Mouse (Mus musculus) liver, embryonic 12.5 days (tissue): ENCODE measurements at regions not wholly inside any gene's neighbourhood (a gene's known extent, or its start where the extent isn't known, plus 50 kb on each side); places are given as distances from the start of the nearest gene placed in this dataset.

Experiments used
- ATAC-seq: fragments of 200-750 bp; cut with Nextera tagmentation; 2 replicates; pipeline ENCODE4 v1.8.0; 2017; ENCODE audit warnings: moderate number of reproducible peaks, mild to moderate bottlenecking, moderate library complexity
- H3K27ac ChIP-seq: fragments of 300-500 bp; sonication (generic); 2 replicates; pipeline ENCODE4 v1.5.1; 2016; ENCODE audit warnings: mild to moderate bottlenecking
- H3K27me3 ChIP-seq: fragments of 300-500 bp; sonication (generic); replicated peaks from 2 replicates; pipeline ENCODE4 v1.6.1; 2016; ENCODE audit warnings: mild to moderate bottlenecking, moderate library complexity
- H3K36me3 ChIP-seq: fragments of 300-500 bp; sonication (generic); 2 replicates; pipeline ENCODE4 v1.6.1; 2016; ENCODE audit warnings: mild to moderate bottlenecking, moderate library complexity
- H3K4me1 ChIP-seq: fragments of 300-500 bp; sonication (generic); 2 replicates; pipeline ENCODE4 v1.6.1; 2016
- H3K4me2 ChIP-seq: fragments of 300-500 bp; sonication (generic); 2 replicates; pipeline ENCODE4 v1.6.1; 2016; ENCODE audit warnings: mild to moderate bottlenecking, moderate library complexity
- H3K4me3 ChIP-seq: fragments of 300-500 bp; sonication (generic); 2 replicates; pipeline ENCODE4 v1.5.1; 2016; ENCODE audit warnings: mild to moderate bottlenecking, moderate library complexity
- H3K9ac ChIP-seq: fragments of 300-500 bp; sonication (generic); 2 replicates; pipeline ENCODE4 v1.6.1; 2016; ENCODE audit warnings: mild to moderate bottlenecking, moderate library complexity
- H3K9me3 ChIP-seq: fragments of 300-500 bp; sonication (generic); replicated peaks from 2 replicates; pipeline ENCODE4 v1.6.1; 2016; ENCODE audit warnings: mild to moderate bottlenecking, moderate library complexity
- WGBS: fragments of 180-500 bp; shearing (Covaris S2); methylation state at CpG from one replicate; pipeline ENCODE4 v1.1.7; 2016; ENCODE audit not compliant: insufficient replicate concordance; 5-methylcytosine and 5-hydroxymethylcytosine counted together

DNA sequence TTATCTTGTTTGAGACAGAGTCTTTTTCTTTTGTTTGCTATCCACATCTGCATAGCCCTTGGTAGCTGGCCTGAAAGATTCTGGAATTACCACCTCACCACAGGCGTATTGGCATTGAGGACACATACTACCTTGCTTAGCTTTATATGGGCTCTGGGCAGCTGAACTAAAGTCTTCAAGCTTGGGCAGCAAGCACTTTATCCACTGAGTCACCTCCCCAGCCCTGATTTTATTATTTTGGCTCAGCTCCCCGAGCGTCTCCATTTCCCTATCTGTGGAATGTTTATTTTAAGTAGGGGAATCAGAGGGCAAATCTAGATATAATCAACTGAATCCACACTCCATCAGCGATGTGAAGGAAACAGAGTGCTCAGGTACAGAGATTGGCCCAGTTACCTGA is 340.4 kb upstream of the Fam98a start:
- Histone ChIP-seq H3K36me3 (no peaks in the 10 kb centered on the region), H3K4me1 (no peaks in the 10 kb centered on the region), H3K9ac (no peak overlapping the region), H3K4me3 (no peak overlapping the region), H3K9me3 (no peaks in the 10 kb centered on the region), H3K27me3 (no peaks in the 10 kb centered on the region), H3K27ac (no peak overlapping the region), H3K4me2 (no peak overlapping the region)
- ATAC-seq, result no peak
- WGBS, result 69% methylated on average over 4 of the region's 4 CpGs

DNA sequence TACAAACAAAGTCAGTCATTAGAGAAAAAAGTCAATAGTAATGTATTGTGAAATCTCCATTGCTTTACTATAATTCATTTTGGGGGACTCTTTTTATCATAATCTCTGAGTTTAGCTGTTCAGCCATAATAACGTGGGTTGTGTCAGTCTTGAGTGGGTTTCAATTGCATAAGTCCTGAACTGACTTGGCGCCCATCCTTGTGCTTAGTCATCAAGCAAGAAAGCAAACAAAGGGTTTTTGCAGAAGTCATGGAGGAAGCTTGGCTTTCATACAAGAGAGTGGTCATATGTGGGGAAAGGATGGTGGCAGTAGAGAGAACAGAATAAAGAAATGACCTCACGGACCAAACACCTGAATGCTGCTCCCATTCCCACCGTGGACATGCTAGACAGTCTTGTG is 339.8 kb upstream of the Fam98a start:
- Histone ChIP-seq H3K27me3 (no peaks in the 10 kb centered on the region), H3K9ac (no peak overlapping the region), H3K4me3 (no peak overlapping the region), H3K9me3 (no peaks in the 10 kb centered on the region), H3K36me3 (no peaks in the 10 kb centered on the region), H3K27ac (no peak overlapping the region), H3K4me1 (no peaks in the 10 kb centered on the region), H3K4me2 (no peak overlapping the region)
- WGBS, result 60% methylated on average over 4 of the region's 4 CpGs
- ATAC-seq, result no peak

DNA sequence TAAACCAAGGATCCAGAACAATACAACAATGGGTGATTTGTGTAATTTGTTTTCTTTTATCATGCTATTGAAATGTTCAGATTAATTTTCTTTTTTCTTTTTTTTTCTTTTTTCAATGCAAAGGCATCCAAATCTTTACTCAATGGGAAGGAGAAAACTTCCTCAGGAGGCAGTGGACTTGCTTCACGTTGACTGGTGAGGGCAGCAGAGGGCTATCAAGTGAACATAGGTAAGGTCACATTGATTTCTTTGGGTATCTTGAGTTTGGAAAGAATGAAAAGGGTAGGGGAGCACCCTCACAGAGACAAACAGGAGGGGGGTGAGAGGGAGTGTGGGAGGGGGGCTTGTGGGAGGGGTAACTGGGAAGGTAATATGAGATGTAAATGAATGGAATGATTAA is 326.1 kb upstream of the Fam98a start:
- Histone ChIP-seq H3K4me2 (no peak overlapping the region), H3K27me3 (no peaks in the 10 kb centered on the region), H3K4me1 (no peaks in the 10 kb centered on the region), H3K27ac (no peak overlapping the region), H3K36me3 (no peaks in the 10 kb centered on the region), H3K9me3 (no peaks in the 10 kb centered on the region), H3K4me3 (no peak overlapping the region), H3K9ac (no peak overlapping the region)
- no peak for ATAC-seq
- 26% methylated on average over 1 of the region's 1 CpGs for WGBS

DNA sequence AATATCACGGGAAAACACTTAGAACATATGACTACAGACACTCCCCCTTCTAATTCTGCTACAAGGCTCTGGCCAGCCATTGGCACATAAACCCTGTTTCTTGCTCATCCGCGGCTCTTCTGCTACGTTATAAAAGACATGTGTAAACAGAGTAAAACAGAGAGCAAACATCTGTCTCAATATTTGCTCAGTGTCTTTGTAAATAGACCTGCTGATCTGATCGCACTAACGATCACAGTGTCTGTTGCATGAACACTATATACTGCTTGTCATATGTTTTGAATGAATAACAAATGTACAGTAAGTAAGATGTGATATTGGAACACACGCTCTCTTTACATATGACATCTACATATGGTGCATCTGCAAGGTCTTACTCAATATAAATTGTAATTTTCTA is 325.1 kb upstream of the Fam98a start:
- Histone ChIP-seq H3K4me3 (no peak overlapping the region), H3K4me2 (no peak overlapping the region), H3K9me3 (no peaks in the 10 kb centered on the region), H3K9ac (no peak overlapping the region), H3K36me3 (no peaks in the 10 kb centered on the region), H3K4me1 (no peaks in the 10 kb centered on the region), H3K27me3 (no peaks in the 10 kb centered on the region), H3K27ac (no peak overlapping the region)
- WGBS, result 62% methylated on average over 7 of the region's 7 CpGs
- ATAC-seq, result 0 out of 2 replicates have a peak, but pooled peaks have one; percentile 18

DNA sequence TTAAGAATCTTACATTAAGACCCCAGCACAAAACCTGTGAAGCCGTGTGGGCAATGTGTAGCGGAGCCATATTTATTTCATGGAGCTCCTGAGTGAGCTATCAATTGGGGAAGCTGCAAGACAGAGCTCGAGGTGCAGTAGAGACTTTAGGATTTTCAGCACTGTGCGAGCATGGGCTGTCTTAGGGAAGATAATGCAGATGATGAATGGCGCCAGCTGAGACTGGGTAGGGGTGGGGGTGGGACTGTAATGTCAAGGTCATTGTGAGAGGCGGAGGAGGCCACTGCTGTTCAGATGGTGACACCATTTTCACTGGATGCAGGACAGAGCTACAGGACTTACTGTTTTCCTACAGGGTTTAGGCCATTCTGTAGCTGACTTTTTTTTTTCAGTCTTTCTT is 322.8 kb upstream of the Fam98a start:
- Histone ChIP-seq H3K27ac (no peak overlapping the region), H3K4me2 (no peak overlapping the region), H3K4me3 (no peak overlapping the region), H3K9me3 (no peaks in the 10 kb centered on the region), H3K27me3 (no peaks in the 10 kb centered on the region), H3K36me3 (no peaks in the 10 kb centered on the region), H3K4me1 (no peaks in the 10 kb centered on the region), H3K9ac (no peak overlapping the region)
- ATAC-seq, result no peak
- 51% methylated on average over 6 of the region's 6 CpGs for WGBS

DNA sequence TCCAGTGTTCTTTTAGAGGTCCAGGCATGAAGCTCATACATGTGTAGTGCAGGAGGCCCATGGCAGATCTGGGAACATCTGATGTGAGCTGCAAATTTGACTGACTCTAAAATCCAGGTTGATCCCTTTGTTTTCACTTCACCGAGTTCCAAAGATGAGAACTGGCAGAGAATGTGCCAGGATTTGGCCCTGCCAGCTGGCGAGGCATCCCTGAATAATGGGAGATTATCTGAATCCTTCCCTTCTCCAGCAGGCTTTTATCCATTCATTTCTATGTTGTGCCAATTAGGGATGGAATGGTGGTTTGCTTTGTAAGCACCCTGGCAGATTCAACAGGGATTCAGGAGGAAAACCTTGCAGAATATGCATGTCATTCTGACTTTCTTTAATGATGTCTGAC is 318.7 kb upstream of the Fam98a start:
- Histone ChIP-seq H3K4me2 (no peak overlapping the region), H3K27ac (no peak overlapping the region), H3K27me3 (no peaks in the 10 kb centered on the region), H3K36me3 (no peaks in the 10 kb centered on the region), H3K9ac (no peak overlapping the region), H3K9me3 (no peaks in the 10 kb centered on the region), H3K4me3 (no peak overlapping the region), H3K4me1 (no peaks in the 10 kb centered on the region)
- 49% methylated on average over 2 of the region's 2 CpGs for WGBS
- no peak for ATAC-seq

DNA sequence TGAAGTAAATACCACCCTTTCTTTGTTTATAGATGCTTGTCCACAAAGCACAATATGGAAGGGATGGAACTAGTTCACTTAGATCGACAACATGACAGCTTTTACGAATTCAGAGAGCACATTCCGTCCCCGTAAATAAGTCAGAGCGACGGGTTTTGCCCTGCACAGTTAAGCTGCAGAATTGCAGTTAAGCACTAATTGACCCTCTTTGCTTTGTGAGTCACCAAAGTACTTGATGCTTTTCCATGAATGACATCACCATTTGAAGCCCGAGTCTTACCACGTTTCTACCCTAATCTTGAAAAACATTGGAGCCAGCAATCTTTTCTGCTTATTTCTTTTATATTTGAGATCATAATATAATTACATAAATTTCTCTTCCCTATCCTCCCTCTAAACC is 305.3 kb upstream of the Fam98a start:
- Histone ChIP-seq H3K4me3 (no peak overlapping the region), H3K4me2 (no peak overlapping the region), H3K27me3 (no peaks in the 10 kb centered on the region), H3K9ac (no peak overlapping the region), H3K4me1 (no peaks in the 10 kb centered on the region), H3K9me3 (no peaks in the 10 kb centered on the region), H3K36me3 (no peaks in the 10 kb centered on the region), H3K27ac (no peak overlapping the region)
- WGBS, result 79% methylated on average over 8 of the region's 8 CpGs
- no peak for ATAC-seq

DNA sequence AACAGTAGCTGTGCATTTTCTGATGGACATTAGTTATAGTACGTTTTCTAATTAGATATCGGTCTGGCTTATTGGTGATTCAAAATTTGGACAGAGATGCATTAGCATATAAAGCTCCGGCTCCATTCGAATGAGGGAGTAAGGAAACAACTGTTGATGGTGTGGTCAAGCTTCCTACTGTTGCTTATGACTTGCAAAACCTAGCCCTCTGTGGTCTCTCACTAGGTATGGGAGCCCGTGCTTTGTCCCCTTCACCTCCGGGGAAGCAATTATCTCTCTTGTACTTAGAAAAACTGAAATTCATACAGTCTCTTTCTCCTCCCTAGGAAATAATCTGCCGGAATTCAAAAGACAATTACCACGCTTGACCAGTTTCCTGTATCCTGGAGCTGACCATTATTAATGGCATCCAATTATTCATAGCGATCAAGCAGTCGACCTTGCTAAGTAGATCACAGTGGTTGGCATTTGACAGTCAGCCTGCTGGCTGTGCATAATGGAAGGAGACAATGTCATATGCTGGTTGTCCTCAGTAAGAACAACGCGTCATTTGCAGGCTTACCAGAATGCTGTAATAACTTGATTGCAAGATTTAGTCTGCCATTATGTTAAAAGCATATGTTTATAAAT is 264.4 kb upstream of the Fam98a start:
- WGBS, result 76% methylated on average over 12 of the region's 12 CpGs
- no peak overlapping the region for H3K27ac ChIP-seq
- no peaks in the 10 kb centered on the region for H3K9me3 ChIP-seq
- H3K9ac ChIP-seq, result no peak overlapping the region
- no peak overlapping the region for H3K4me2 ChIP-seq
- no peaks in the 10 kb centered on the region for H3K36me3 ChIP-seq
- H3K4me3 ChIP-seq, result no peak overlapping the region
- H3K27me3 ChIP-seq, result no peaks in the 10 kb centered on the region
- peaks cover 32% of the 10 kb centered on the region for H3K4me1 ChIP-seq
- ATAC-seq, result no peak

DNA sequence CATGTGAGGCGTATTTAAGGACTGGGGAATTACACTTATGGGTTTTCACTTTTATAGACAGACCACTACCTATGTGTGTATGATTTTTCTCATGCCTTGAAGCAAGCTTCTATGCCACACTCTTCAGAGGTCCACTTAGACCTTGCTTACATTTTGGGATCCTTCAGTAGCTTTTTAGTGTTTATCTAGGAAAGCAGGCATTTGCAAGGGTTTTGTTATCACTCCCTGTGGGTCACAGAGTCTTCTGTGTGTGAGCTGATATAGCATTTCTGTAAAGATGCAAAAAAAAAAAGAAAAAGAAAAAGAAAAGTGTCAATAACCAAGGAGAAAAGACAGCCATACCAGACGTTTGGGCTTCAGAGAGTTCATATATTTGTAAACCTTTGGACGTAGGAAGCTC is 260.4 kb upstream of the Fam98a start:
- Histone ChIP-seq H3K9ac (peak overlapping the region; percentile 22; the same call in 1 of the 2 replicates), H3K4me2 (peak overlapping the region; percentile 35), H3K4me3 (no peak overlapping the region), H3K4me1 (peaks cover 66% of the 10 kb centered on the region), H3K27me3 (no peaks in the 10 kb centered on the region), H3K36me3 (no peaks in the 10 kb centered on the region), H3K9me3 (no peaks in the 10 kb centered on the region), H3K27ac (peak overlapping the region; percentile 91)
- ATAC-seq, result peak; percentile 86
- WGBS, result 41% methylated on average over 3 of the region's 3 CpGs

DNA sequence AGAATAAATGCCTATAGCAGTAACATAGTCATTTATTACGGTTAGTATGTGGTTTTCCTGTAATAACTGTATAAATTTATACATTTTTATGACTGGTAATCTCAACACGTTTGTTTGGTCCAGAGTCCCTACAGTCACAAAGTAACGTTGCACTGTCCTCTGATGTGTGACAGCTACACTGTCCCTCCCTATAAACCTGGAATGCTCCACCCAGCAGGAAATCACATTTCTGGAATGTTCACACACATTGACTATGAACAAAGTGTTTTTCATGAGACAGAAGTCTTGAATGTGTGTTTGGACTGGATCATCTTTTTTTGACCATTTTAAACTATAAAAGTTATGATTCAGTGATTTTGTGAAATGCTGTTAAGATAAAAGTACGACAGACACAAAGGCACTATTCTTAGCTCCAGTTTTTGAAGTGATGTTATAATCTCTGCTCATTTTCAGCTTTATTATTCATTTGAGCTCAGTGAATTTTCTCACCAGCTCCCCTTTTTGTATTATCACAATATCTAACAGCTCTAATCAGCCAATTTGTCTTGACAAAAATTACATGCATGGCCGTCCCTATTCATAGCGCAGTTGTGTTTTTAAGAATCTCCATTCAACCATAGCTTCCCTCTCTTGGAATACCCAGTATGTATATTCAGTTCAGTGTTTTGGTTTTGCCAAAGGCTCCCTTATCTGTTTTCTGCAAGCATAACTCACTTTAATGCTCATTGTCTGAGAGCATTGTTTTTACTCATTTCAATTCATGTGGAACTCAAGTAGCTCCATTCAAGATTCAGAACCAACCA is 257.0 kb upstream of the Fam98a start:
- peak; percentile 38; the same call in 1 of the 2 replicates for ATAC-seq
- WGBS, result 59% methylated on average over 6 of the region's 6 CpGs

DNA sequence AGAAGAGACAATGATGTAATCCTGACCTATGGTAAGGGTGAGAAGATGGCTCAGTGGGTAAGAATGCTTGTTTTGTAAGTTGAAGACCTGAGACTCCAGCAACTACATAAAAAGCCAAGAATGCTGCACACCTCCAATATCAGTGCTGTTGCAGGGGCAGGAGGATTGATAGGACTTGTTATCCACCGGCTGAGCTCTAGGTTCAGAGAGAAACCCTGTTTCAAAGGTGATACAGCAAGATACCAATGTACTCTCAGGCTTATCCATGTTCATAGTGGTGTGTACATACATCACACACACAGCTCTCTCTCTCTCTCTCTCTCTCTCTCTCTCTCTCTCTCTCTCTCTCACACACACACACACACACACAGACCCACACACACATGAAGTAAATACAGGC is 256.3 kb upstream of the Fam98a start:
- no peaks in the 10 kb centered on the region for H3K9me3 ChIP-seq
- ATAC-seq, result peak; percentile 96

More for the DNA sequence above, 257.0 kb upstream of the Fam98a start:
- no peak overlapping the region for H3K4me3 ChIP-seq
- H3K9me3 ChIP-seq, result no peaks in the 10 kb centered on the region
- no peaks in the 10 kb centered on the region for H3K36me3 ChIP-seq
- peak overlapping the region; percentile 18; the same call in 1 of the 2 replicates for H3K4me2 ChIP-seq
- H3K4me1 ChIP-seq, result peaks cover 61% of the 10 kb centered on the region
- H3K27me3 ChIP-seq, result no peaks in the 10 kb centered on the region
- no peak overlapping the region for H3K9ac ChIP-seq
- peak overlapping the region; percentile 74 for H3K27ac ChIP-seq

DNA sequence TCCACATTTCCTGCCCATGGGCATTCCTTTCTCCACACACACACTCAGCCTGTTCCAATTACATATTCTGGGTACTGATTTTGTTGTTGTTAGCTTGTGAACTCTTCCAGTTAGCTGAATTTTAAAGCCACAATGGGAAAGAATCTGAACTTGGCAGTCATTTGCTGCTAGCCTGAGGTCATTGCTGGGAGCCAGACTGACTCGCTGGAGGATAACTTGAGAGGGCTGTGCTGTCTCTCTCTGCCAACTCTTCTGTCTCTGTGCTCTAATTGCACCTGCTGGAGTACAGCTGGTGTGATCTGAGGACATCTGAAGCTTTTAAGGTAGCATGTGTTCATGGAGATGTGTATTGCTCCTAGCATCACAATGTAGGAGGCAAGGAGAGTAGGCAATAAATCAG is 252.6 kb upstream of the Fam98a start:
- Histone ChIP-seq H3K9ac (no peak overlapping the region), H3K4me2 (no peak overlapping the region), H3K27ac (no peak overlapping the region), H3K27me3 (no peaks in the 10 kb centered on the region), H3K9me3 (no peaks in the 10 kb centered on the region), H3K4me1 (peaks cover 25% of the 10 kb centered on the region), H3K36me3 (no peaks in the 10 kb centered on the region), H3K4me3 (no peak overlapping the region)
- ATAC-seq, result no peak
- 63% methylated on average over 1 of the region's 1 CpGs for WGBS

More for the DNA sequence above, 256.3 kb upstream of the Fam98a start:
- peak overlapping the region; percentile 74 for H3K27ac ChIP-seq
- no peaks in the 10 kb centered on the region for H3K36me3 ChIP-seq
- H3K9ac ChIP-seq, result no peak overlapping the region
- peak overlapping the region; percentile 10 for H3K4me2 ChIP-seq
- peaks cover 54% of the 10 kb centered on the region for H3K4me1 ChIP-seq
- 21% methylated on average over 1 of the region's 1 CpGs for WGBS
- H3K4me3 ChIP-seq, result no peak overlapping the region
- H3K27me3 ChIP-seq, result no peaks in the 10 kb centered on the region
